Mouse (Mus musculus): ENCODE data around the gene Mc3r. TPM values are rescaled to one million over a fixed set of nuclear protein-coding genes. Genes with fewer than 3 reads are reported as not detected.

Mc3r gene
- polyA plus RNA-seq, 1 experiment: not detected

DNA sequence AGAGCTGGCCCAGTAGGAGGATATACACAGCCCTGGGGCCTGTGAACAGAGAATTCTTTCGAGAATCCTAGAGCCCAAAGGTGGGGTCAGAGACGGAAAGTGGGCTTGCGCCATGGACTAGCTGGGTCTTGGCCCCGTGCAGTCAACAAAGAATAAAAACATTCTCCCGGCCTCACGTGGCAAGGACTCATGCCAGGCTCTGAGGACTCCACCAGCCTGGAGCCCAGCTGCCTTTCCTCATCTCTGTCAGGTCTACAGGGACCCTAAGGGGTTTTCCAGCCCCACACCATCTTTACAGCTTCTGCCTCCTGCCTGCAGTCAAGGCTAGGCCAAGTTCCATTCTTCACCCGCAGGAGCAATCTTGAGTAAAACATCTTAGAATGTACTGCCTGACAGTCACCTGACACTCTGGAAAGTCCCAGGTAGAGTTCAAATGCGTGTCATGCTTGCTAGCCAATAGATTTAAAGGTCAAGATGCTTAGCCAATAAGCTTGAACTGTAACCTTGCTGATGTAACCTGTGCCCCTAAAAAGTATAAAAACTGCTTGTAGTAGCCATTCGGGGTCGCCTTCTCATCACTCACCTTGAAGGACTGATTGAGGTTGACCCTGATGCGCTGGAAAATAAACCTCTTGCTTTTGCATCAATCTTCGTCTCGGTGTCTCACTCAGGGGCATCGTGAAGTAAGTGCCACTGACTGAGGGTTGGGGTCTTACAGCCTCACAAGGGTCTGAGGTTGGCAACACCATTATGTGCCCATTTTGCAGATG lies 43.6 kb downstream of the Mc3r start:
- H3K9me3 ChIP-seq: no peaks in the 10 kb centered on the region; the same call in 1 of the 2 replicates
- H3K4me1 ChIP-seq: no peaks in the 10 kb centered on the region
- no peak overlapping the region for H3K4me3 ChIP-seq (replicated peaks)
- TF ChIP-seq FLI1 (IDR thresholded peaks at IDR 0.05; ENCODE audit: low read length): no peak
- no peak for TF ChIP-seq GATA1 (IDR thresholded peaks at IDR 0.05; ENCODE audit: borderline replicate concordance, low read length)
- H3K36me3 ChIP-seq (replicated peaks; ENCODE audit: low read length): no peaks in the 10 kb centered on the region
- no peaks in the 10 kb centered on the region for H3K27me3 ChIP-seq (replicated peaks)

DNA sequence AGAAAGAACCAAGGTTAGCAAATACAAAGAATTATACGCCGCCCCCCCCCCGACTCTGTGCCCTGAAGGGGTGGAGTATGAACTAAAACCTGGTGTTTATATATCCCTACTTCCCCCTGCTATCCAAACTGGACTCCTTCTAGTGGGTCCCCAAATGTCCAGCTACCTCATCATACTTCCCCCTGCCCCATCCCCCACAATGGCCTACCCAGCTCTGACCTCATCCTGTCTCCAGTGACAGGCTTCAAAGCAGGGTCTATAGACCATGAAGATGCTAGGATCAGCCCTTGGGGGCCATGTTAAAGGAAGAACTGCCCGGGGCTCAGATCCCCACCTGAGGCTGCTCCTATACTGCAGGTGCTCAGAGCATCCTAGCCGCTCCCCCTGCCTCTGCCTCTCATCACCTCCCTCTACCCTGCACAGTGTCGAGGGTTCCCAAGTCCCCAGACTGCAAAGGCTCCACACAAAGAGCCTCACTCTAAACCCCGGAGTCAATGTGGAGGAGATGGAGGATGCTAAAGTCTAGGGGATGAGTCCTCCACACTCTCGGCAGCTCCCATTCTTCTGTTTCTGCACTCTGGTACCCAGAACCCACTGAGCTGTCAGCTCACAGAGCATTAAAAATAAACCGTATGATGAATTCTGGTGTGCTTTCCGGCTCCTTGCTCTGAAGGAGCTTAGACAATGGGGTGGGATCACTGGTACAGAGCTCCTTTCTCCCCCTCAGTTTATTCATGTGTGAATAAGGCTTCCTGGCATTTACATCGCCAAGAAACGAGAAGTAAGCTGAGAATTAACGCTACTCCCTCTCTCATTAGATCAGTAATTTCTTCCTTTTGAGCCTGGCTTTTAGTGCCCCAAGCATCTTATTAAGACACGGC lies 44.5 kb downstream of the Mc3r start:
- Histone ChIP-seq H3K9me3 (no peaks in the 10 kb centered on the region; the same call in 1 of the 2 replicates), H3K4me3 (replicated peaks) (no peak overlapping the region), H3K4me1 (no peaks in the 10 kb centered on the region), H3K27me3 (replicated peaks) (no peaks in the 10 kb centered on the region), H3K36me3 (replicated peaks; ENCODE audit: low read length) (no peaks in the 10 kb centered on the region)
- TF ChIP-seq FLI1 (IDR thresholded peaks at IDR 0.05; ENCODE audit: low read length): no peak
- no peak for TF ChIP-seq GATA1 (IDR thresholded peaks at IDR 0.05; ENCODE audit: borderline replicate concordance, low read length)

- no peaks in the 10 kb centered on the region for H3K4me1 ChIP-seq
- no peaks in the 10 kb centered on the region; the same call in 1 of the 2 replicates for H3K9me3 ChIP-seq
- H3K36me3 ChIP-seq (replicated peaks; ENCODE audit: low read length): no peaks in the 10 kb centered on the region
- H3K27me3 ChIP-seq (replicated peaks): no peaks in the 10 kb centered on the region
- H3K4me3 ChIP-seq (replicated peaks): no peak overlapping the region
- TF ChIP-seq FLI1 (IDR thresholded peaks at IDR 0.05; ENCODE audit: low read length) (no peak), GATA1 (IDR thresholded peaks at IDR 0.05; ENCODE audit: borderline replicate concordance, low read length) (no peak)
Measured at GRCm38 (mm10) chr2:172298083-172298482, 49.8 kb downstream of the Mc3r start.

- Histone ChIP-seq H3K36me3 (replicated peaks; ENCODE audit: low read length) (no peaks in the 10 kb centered on the region), H3K4me3 (replicated peaks) (no peak overlapping the region), H3K4me1 (no peaks in the 10 kb centered on the region), H3K27me3 (replicated peaks) (no peaks in the 10 kb centered on the region), H3K9me3 (no peaks in the 10 kb centered on the region; the same call in 1 of the 2 replicates)
- TF ChIP-seq GATA1 (IDR thresholded peaks at IDR 0.05; ENCODE audit: borderline replicate concordance, low read length) (no peak), FLI1 (IDR thresholded peaks at IDR 0.05; ENCODE audit: low read length) (no peak)
Measured at GRCm38 (mm10) chr2:172298542-172298941, 50.2 kb downstream of the Mc3r start.

DNA sequence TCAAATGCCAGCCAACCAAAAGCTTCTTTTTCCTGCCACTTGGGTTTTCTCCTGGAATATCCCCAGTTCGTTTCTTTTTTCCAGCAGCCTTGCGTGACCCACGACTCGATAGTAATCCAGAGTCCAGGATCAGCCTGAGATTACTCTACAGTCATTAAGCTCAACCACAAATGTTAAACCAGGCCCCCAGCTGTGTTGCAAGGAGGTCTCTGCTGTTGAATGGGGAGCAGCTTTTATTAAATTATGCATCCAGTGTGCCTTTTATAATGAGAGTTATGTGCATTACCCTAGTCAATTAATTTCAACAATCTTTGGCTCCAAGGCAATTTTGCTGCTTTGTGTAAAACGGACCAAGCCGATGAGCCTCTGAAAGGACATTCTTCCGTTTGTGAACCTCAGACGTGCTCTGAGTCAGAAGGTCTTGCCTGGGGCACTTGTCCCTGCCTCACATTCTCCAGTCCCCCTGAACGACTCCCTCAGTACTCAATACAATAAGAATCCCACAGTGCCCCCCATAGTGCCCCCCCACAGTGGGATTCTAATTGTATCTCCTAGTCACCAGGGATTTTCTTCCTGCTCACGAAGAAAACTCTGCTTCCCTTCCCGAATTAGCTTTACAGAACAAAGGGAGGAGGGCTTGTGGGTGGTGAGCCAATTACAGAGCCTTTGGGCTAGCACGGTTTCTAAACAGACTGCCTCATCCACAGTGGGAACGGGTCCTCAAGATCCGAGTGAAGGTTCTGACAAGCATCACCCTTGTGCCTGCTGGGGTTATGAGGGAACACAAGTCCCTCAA lies 51.0 kb downstream of the Mc3r start:
- Histone ChIP-seq H3K36me3 (replicated peaks; ENCODE audit: low read length) (no peaks in the 10 kb centered on the region), H3K27me3 (replicated peaks) (no peaks in the 10 kb centered on the region), H3K4me3 (replicated peaks) (no peak overlapping the region), H3K9me3 (no peaks in the 10 kb centered on the region; the same call in 1 of the 2 replicates), H3K4me1 (no peaks in the 10 kb centered on the region)
- TF ChIP-seq FLI1 (IDR thresholded peaks at IDR 0.05; ENCODE audit: low read length) (no peak), GATA1 (IDR thresholded peaks at IDR 0.05; ENCODE audit: borderline replicate concordance, low read length) (no peak)

Other genes with a start within 250 kb of the Mc3r start
- not detected in 2 replicates for gene Cbln4, start 205.0 kb upstream of the Mc3r start, polyA plus RNA-seq (2012; ENCODE audit: insufficient read depth, low replicate concordance)
- 2.9 and 4.3 TPM in 2 replicates for gene Fam210b, start 97.1 kb downstream of the Mc3r start, polyA plus RNA-seq (2012; ENCODE audit: insufficient read depth, low replicate concordance)
- gene Aurka, start 122.0 kb downstream of the Mc3r start, polyA plus RNA-seq (2012; ENCODE audit: insufficient read depth, low replicate concordance): 7.0 and 9.6 TPM in 2 replicates
- 7.2 and 7.4 TPM in 2 replicates for gene Cstf1, start 122.2 kb downstream of the Mc3r start, polyA plus RNA-seq (2012; ENCODE audit: insufficient read depth, low replicate concordance)
- 5.9 TPM in 2 replicates for gene Cass4, start 145.3 kb downstream of the Mc3r start, polyA plus RNA-seq (2012; ENCODE audit: insufficient read depth, low replicate concordance)
- 15.3 and 57.1 TPM in 2 replicates for gene Rtf2, start 192.1 kb downstream of the Mc3r start, polyA plus RNA-seq (2012; ENCODE audit: insufficient read depth, low replicate concordance)
- gene Gcnt7, start 210.1 kb downstream of the Mc3r start, polyA plus RNA-seq (2012; ENCODE audit: insufficient read depth, low replicate concordance): not detected in 2 replicates
- gene Fam209, start 224.0 kb downstream of the Mc3r start, polyA plus RNA-seq (2012; ENCODE audit: insufficient read depth, low replicate concordance): not detected in 2 replicates